Mouse (Mus musculus): ENCODE measurements around the gene Olfr1444. TPM values are rescaled to one million over a fixed set of nuclear protein-coding genes. Genes with fewer than 3 reads are reported as not detected.
A peak's percentile ranks its signal among the peaks of the same experiment; 100 is the strongest.

Gene Olfr1444
- not detected in 2 replicates for polyA plus RNA-seq (2014; fragmentation: Nextera tagmentation; extraction: Ambion mirVana)

- Histone ChIP-seq H3K4me1 (ENCODE audit: control insufficient read depth, insufficient read depth, low read length) (no peaks in the 10 kb centered on the region), H3K27me3 (ENCODE audit: control insufficient read depth, insufficient read depth, low read length) (no peaks in the 10 kb centered on the region), H3K4me2 (ENCODE audit: low read depth) (no peak within 1 kb of the TSS), H3K9me3 (ENCODE audit: control insufficient read depth, low read length) (no peaks in the 10 kb centered on the region; the same call in 1 of the 2 replicates), H3K9ac (ENCODE audit: low read length) (no peak within 1 kb of the TSS), H3K36me3 (ENCODE audit: control insufficient read depth, insufficient read depth, low read length) (no peaks in the 10 kb centered on the region), H3K27ac (ENCODE audit: low read depth, low read length) (no peak within 1 kb of the TSS), H3K4me3 (ENCODE audit: low read depth, low read length) (no peak within 1 kb of the TSS)
- ATAC-seq (ENCODE audit: insufficient read depth, low FRiP score, low TSS enrichment) (no peak), DNase-seq (ENCODE audit: low spot score) (no peak)
- WGBS: 52% methylated on average over 1 of the region's 1 CpGs
Observed at GRCm38 (mm10) chr19:12856983-12857382, at the start of gene Olfr1444. TSS of gene Olfr1444 (plus strand) at chr19:12857283.

- H3K4me3 ChIP-seq (ENCODE audit: low read depth, low read length): no peak overlapping the region
- H3K9me3 ChIP-seq (ENCODE audit: control insufficient read depth, low read length): no peaks in the 10 kb centered on the region
- WGBS: 63% methylated on average over 1 of the region's 1 CpGs
- H3K4me1 ChIP-seq (ENCODE audit: control insufficient read depth, insufficient read depth, low read length): no peaks in the 10 kb centered on the region
- no peaks in the 10 kb centered on the region for H3K27me3 ChIP-seq (ENCODE audit: control insufficient read depth, insufficient read depth, low read length)
- ATAC-seq (ENCODE audit: insufficient read depth, low FRiP score, low TSS enrichment) (no peak), DNase-seq (ENCODE audit: low spot score) (no peak)
- H3K36me3 ChIP-seq (ENCODE audit: control insufficient read depth, insufficient read depth, low read length): no peaks in the 10 kb centered on the region
- no peak overlapping the region for H3K4me2 ChIP-seq (ENCODE audit: low read depth)
- H3K27ac ChIP-seq (ENCODE audit: low read depth, low read length): no peak overlapping the region
- no peak overlapping the region for H3K9ac ChIP-seq (ENCODE audit: low read length)
Observed at GRCm38 (mm10) chr19:12812644-12813364, 44.3 kb upstream of the Olfr1444 start.

GRCm38 (mm10) chr19:12813883-12814282 lies 43.2 kb upstream of the Olfr1444 start:
- WGBS: 95% methylated on average over 1 of the region's 1 CpGs
- H3K4me2 ChIP-seq (ENCODE audit: low read depth): no peak overlapping the region
- no peak for ATAC-seq (ENCODE audit: insufficient read depth, low FRiP score, low TSS enrichment)
- no peaks in the 10 kb centered on the region for H3K27me3 ChIP-seq (ENCODE audit: control insufficient read depth, insufficient read depth, low read length)
- H3K27ac ChIP-seq (ENCODE audit: low read depth, low read length): no peak overlapping the region
- H3K9me3 ChIP-seq (ENCODE audit: control insufficient read depth, low read length): no peaks in the 10 kb centered on the region
- H3K36me3 ChIP-seq (ENCODE audit: control insufficient read depth, insufficient read depth, low read length): no peaks in the 10 kb centered on the region
- no peak overlapping the region for H3K9ac ChIP-seq (ENCODE audit: low read length)
- no peak for DNase-seq (ENCODE audit: low spot score)
- no peaks in the 10 kb centered on the region for H3K4me1 ChIP-seq (ENCODE audit: control insufficient read depth, insufficient read depth, low read length)
- H3K4me3 ChIP-seq (ENCODE audit: low read depth, low read length): no peak overlapping the region

DNA sequence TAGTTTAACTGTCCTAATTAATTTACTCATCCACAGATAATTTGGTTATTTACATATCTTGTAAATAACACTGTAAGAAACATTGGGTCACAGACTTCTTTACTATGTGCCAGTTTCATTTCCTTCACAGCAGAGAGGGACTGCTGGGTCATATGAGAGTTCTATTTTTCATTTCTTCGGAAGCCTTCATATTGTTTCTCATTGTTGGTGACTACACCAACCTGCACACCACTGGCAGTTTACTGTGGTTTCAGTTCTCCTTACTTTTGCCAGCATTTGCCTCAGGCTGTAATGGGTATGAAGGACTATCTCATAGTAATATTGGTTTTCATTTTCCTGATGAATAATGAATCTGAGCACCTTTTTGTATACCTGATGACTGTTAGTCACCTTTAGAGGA lies 38.6 kb upstream of the Olfr1444 start:
- ATAC-seq (ENCODE audit: insufficient read depth, low FRiP score, low TSS enrichment) (no peak), DNase-seq (ENCODE audit: low spot score) (no peak)
- no peak overlapping the region for H3K4me3 ChIP-seq (ENCODE audit: low read depth, low read length)
- H3K27me3 ChIP-seq (ENCODE audit: control insufficient read depth, insufficient read depth, low read length): no peaks in the 10 kb centered on the region
- H3K9ac ChIP-seq (ENCODE audit: low read length): no peak overlapping the region
- no peaks in the 10 kb centered on the region for H3K36me3 ChIP-seq (ENCODE audit: control insufficient read depth, insufficient read depth, low read length)
- no peaks in the 10 kb centered on the region for H3K4me1 ChIP-seq (ENCODE audit: control insufficient read depth, insufficient read depth, low read length)
- WGBS: 87% methylated on average over 1 of the region's 1 CpGs
- H3K27ac ChIP-seq (ENCODE audit: low read depth, low read length): no peak overlapping the region
- H3K4me2 ChIP-seq (ENCODE audit: low read depth): no peak overlapping the region
- H3K9me3 ChIP-seq (ENCODE audit: control insufficient read depth, low read length): no peaks in the 10 kb centered on the region

DNA sequence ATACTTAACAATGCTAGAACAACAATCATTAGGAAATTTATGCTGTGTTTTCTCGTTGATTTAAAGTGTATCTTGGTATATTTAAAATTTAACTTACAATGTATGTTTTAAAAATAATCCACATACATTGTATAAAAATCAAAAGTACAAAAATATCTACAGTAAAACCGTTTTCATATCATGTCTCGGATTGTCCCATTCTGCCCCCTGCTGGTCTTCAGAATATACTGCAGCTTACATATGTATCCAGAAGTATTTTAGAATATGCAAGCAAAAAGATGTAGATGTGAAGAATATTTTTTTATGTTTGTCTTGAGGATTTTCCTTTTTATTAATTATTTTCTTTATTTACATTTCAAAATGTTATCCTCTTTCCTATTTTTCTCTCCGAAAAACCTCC lies 36.7 kb upstream of the Olfr1444 start:
- no peak overlapping the region for H3K4me3 ChIP-seq (ENCODE audit: low read depth, low read length)
- WGBS: 42% methylated on average over 4 of the region's 4 CpGs
- DNase-seq (ENCODE audit: low spot score): peak; percentile 14
- no peaks in the 10 kb centered on the region for H3K9me3 ChIP-seq (ENCODE audit: control insufficient read depth, low read length)
- no peak overlapping the region for H3K27ac ChIP-seq (ENCODE audit: low read depth, low read length)
- H3K9ac ChIP-seq (ENCODE audit: low read length): no peak overlapping the region
- no peaks in the 10 kb centered on the region for H3K36me3 ChIP-seq (ENCODE audit: control insufficient read depth, insufficient read depth, low read length)
- no peaks in the 10 kb centered on the region for H3K4me1 ChIP-seq (ENCODE audit: control insufficient read depth, insufficient read depth, low read length)
- ATAC-seq (ENCODE audit: insufficient read depth, low FRiP score, low TSS enrichment): no peak
- H3K27me3 ChIP-seq (ENCODE audit: control insufficient read depth, insufficient read depth, low read length): no peaks in the 10 kb centered on the region
- H3K4me2 ChIP-seq (ENCODE audit: low read depth): no peak overlapping the region

DNA sequence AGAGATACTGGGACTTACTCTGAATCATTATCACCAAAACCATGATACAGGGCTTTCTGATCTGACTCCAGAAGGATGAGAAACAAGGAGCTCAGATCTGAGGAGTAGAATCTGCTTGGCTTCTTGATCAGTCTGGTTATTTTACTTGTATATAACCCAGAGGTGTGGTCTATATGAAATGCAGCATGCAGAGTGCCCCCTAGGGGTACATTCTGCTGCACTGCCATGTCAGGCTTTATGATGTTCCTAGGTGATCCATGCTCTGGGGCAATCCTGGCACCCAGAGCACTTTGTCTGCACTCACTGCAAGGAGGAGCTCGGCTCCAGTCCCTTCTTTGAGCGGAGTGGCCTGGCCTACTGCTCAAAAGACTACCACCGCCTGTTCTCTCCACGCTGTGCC lies 32.5 kb upstream of the Olfr1444 start:
- no peaks in the 10 kb centered on the region for H3K4me1 ChIP-seq (ENCODE audit: control insufficient read depth, insufficient read depth, low read length)
- no peak overlapping the region for H3K4me3 ChIP-seq (ENCODE audit: low read depth, low read length)
- no peaks in the 10 kb centered on the region for H3K9me3 ChIP-seq (ENCODE audit: control insufficient read depth, low read length)
- H3K27ac ChIP-seq (ENCODE audit: low read depth, low read length): no peak overlapping the region
- H3K4me2 ChIP-seq (ENCODE audit: low read depth): no peak overlapping the region
- H3K36me3 ChIP-seq (ENCODE audit: control insufficient read depth, insufficient read depth, low read length): no peaks in the 10 kb centered on the region
- ATAC-seq (ENCODE audit: insufficient read depth, low FRiP score, low TSS enrichment) (no peak), DNase-seq (ENCODE audit: low spot score) (no peak)
- WGBS: 67% methylated on average over 4 of the region's 4 CpGs
- H3K9ac ChIP-seq (ENCODE audit: low read length): no peak overlapping the region
- no peaks in the 10 kb centered on the region for H3K27me3 ChIP-seq (ENCODE audit: control insufficient read depth, insufficient read depth, low read length)

- no peak overlapping the region for H3K4me2 ChIP-seq (ENCODE audit: low read depth)
- H3K9me3 ChIP-seq (ENCODE audit: control insufficient read depth, low read length): no peaks in the 10 kb centered on the region
- no peak overlapping the region for H3K27ac ChIP-seq (ENCODE audit: low read depth, low read length)
- H3K27me3 ChIP-seq (ENCODE audit: control insufficient read depth, insufficient read depth, low read length): no peaks in the 10 kb centered on the region
- H3K9ac ChIP-seq (ENCODE audit: low read length): no peak overlapping the region
- ATAC-seq (ENCODE audit: insufficient read depth, low FRiP score, low TSS enrichment): no peak
- no peaks in the 10 kb centered on the region for H3K36me3 ChIP-seq (ENCODE audit: control insufficient read depth, insufficient read depth, low read length)
- DNase-seq (ENCODE audit: low spot score): no peak
- H3K4me1 ChIP-seq (ENCODE audit: control insufficient read depth, insufficient read depth, low read length): no peaks in the 10 kb centered on the region
- 73% methylated on average over 2 of the region's 2 CpGs for WGBS
- H3K4me3 ChIP-seq (ENCODE audit: low read depth, low read length): no peak overlapping the region
Observed at GRCm38 (mm10) chr19:12830823-12831430, 26.2 kb upstream of the Olfr1444 start.

DNA sequence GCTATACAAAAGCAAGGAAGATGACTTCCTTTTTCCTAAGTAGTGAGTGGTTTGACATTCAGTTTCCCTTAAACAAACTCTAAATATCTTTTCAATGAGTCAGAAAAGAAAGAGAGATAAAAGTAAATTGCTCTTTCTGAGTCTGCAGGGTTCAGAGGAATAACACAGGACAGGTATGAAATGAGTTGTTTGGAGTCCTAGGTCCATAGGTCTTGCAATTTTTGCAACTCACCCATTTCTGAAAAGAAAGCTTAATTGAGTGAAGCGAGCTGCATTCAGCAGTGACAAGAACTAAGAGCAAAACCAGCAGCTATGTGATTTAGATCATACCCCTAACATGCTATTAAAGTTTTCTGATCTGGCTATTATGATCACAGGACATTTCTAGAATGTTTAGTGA lies 25.5 kb upstream of the Olfr1444 start:
- no peaks in the 10 kb centered on the region for H3K36me3 ChIP-seq (ENCODE audit: control insufficient read depth, insufficient read depth, low read length)
- ATAC-seq (ENCODE audit: insufficient read depth, low FRiP score, low TSS enrichment) (no peak), DNase-seq (ENCODE audit: low spot score) (no peak)
- H3K27me3 ChIP-seq (ENCODE audit: control insufficient read depth, insufficient read depth, low read length): no peaks in the 10 kb centered on the region
- no peaks in the 10 kb centered on the region for H3K9me3 ChIP-seq (ENCODE audit: control insufficient read depth, low read length)
- no peak overlapping the region for H3K4me3 ChIP-seq (ENCODE audit: low read depth, low read length)
- WGBS: 74% methylated on average over 1 of the region's 1 CpGs
- H3K4me1 ChIP-seq (ENCODE audit: control insufficient read depth, insufficient read depth, low read length): no peaks in the 10 kb centered on the region
- H3K27ac ChIP-seq (ENCODE audit: low read depth, low read length): no peak overlapping the region
- no peak overlapping the region for H3K4me2 ChIP-seq (ENCODE audit: low read depth)
- H3K9ac ChIP-seq (ENCODE audit: low read length): no peak overlapping the region

GRCm38 (mm10) chr19:12833625-12834024 lies 23.5 kb upstream of the Olfr1444 start:
- ATAC-seq (ENCODE audit: insufficient read depth, low FRiP score, low TSS enrichment) (no peak), DNase-seq (ENCODE audit: low spot score) (no peak)
- Histone ChIP-seq H3K4me2 (ENCODE audit: low read depth) (no peak overlapping the region), H3K27me3 (ENCODE audit: control insufficient read depth, insufficient read depth, low read length) (no peaks in the 10 kb centered on the region), H3K36me3 (ENCODE audit: control insufficient read depth, insufficient read depth, low read length) (no peaks in the 10 kb centered on the region), H3K9ac (ENCODE audit: low read length) (no peak overlapping the region), H3K27ac (ENCODE audit: low read depth, low read length) (no peak overlapping the region), H3K9me3 (ENCODE audit: control insufficient read depth, low read length) (no peaks in the 10 kb centered on the region), H3K4me3 (ENCODE audit: low read depth, low read length) (no peak overlapping the region), H3K4me1 (ENCODE audit: control insufficient read depth, insufficient read depth, low read length) (no peaks in the 10 kb centered on the region)
- 86% methylated on average over 3 of the region's 3 CpGs for WGBS

Measured in neural tube, embryonic 11.5 days (tissue).